Mouse (Mus musculus) adrenal gland, adult (tissue): ENCODE measurements at regions not wholly inside any gene's neighbourhood (a gene's known extent, or its start where the extent isn't known, plus 50 kb on each side); places are given as distances from the start of the nearest gene placed in this dataset.

Experiments
- DNase-seq, 2 experiments: peaks; one replicate each; pipeline ENCODE4 v3.0.0; 2022 to 2023; ENCODE audit warnings: low spot score in 1 of 2; ENCODE audit not compliant: inconsistent age in 2 of 2

DNA sequence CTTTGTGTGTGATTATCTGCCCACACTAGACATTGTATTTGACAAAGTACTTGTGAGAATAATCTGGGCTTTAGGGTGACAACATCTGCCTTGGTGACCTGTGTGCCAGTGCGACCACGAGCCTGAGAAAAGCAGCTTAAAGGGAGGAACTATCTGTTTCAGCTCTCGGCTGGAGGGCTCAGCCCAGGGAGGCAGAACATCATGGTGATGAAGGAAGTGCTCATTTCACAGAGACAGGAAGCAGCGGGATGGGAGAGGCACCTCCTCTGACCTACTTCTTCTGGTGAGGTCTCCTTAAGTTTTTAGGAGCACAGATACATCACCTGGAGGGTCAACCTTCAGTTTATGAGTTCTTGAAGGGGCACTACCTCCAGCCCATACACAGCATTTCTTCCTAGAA is 89.8 kb downstream of the Kif26a start:
- DNase-seq, result no peak

GRCm38 (mm10) chr12:112237061-112237490 is 91.1 kb downstream of the Kif26a start:
- DNase-seq, result no peak

DNA sequence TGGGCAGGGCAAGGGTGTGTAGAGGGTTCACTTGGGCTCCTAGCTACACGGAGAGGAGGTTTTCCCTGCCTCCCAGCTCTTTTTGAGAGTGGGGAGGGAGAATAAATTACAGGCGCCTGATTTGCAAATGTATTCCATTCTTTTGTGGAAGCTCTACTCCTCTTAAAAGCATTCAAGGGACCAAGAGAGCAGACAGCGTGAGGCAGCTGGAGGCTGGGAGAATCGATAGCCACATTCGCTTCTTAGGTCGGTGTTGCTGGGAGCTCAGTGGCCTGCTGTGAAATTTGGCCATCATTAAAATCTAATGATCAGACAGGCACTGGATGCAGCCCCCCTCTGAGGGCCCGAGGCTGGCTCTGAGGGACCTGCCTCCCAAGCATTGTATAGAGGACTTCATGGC is 92.8 kb downstream of the Kif26a start:
- no peak for DNase-seq

- no peak for DNase-seq
These were observed 95.7 kb downstream of the Kif26a start for GRCm38 (mm10) chr12:112241740-112242171.

DNA sequence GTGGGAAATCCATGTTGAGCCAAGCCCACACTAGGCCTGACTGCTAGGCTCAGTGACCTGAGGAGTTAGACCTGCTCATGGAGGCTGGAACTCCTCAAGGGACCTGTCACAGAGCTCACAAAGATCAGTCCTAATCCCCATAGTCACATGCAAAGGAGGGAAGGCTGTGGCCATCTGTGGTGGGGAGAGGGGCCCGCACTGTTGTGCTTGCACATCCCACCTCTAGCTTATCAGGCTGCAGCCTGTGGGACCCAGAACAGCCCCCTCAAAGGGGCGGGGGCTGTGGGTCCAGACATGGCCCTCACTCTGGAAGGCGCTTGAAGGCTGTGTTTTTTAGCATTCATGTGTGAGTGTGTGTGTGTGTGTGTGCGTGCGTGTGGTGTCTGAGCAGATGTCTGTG is 97.2 kb downstream of the Kif26a start:
- DNase-seq, result no peak

GRCm38 (mm10) chr12:112250894-112251293 is 104.9 kb downstream of the Kif26a start:
- no peak for DNase-seq

- no peak for DNase-seq
These were observed 107.5 kb downstream of the Kif26a start for GRCm38 (mm10) chr12:112253461-112253860.

DNA sequence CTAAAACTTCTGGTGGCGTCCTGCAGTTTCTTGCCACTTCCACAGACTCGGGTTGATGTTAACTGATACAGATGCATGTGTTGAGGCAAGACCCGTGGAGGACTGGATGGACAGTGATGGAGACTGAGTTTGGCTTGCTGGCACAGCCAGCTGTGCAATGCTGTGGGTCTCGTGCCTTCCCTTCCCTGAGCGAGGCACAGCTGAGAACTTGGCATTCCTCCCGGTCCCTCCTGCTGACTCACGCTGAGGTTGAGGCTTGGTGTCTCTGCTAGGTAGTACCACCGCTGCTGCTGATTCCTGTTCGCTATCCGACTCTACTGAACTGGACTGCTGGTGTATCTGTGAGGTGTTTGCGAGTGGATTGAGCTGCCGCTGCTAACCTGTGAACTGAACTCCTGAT is 109.2 kb downstream of the Kif26a start:
- peak; percentile 85 to 87 for DNase-seq

DNA sequence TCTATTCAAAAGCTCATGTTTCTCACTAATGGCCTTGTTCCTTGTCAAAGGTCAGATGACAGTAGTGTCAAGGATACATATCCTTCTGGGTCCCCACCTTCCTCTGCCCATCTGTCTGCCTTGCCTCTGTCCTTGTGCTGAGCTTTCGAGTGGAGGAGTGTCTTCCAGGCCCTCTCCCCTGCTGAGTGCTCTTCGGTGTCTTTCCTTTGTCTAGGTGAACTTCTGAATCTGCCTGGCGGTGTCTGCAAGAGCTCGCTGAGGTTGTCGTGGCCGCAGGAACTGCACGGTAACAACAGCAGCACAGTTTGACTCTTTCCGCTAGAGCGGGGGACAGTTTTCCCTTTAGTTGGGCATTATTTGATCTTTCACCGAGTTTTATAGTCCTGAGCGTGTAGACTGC is 111.7 kb downstream of the Kif26a start:
- no peak for DNase-seq

GRCm38 (mm10) chr12:112263283-112264056 is 117.5 kb downstream of the Kif26a start:
- peak in 1 of 2 experiments; percentile 57 for DNase-seq

GRCm38 (mm10) chr12:112264201-112264600 is 118.2 kb downstream of the Kif26a start:
- no peak for DNase-seq

GRCm38 (mm10) chr12:112265289-112265969 is 119.4 kb downstream of the Kif26a start:
- DNase-seq, result no peak

GRCm38 (mm10) chr12:112274026-112274425 is 128.0 kb downstream of the Kif26a start:
- peak in 1 of 2 experiments; percentile 57 for DNase-seq

- peak; percentile 65 to 77 for DNase-seq
These were observed 128.7 kb downstream of the Kif26a start for GRCm38 (mm10) chr12:112274756-112275155.

- DNase-seq, result peak; percentile 26 to 48
These were observed 130.6 kb downstream of the Kif26a start for GRCm38 (mm10) chr12:112276651-112277050.

GRCm38 (mm10) chr12:112277511-112277910 is 131.5 kb downstream of the Kif26a start:
- no peak for DNase-seq

- no peak for DNase-seq
These were observed 139.1 kb downstream of the Kif26a start for GRCm38 (mm10) chr12:112285096-112285495.

DNA sequence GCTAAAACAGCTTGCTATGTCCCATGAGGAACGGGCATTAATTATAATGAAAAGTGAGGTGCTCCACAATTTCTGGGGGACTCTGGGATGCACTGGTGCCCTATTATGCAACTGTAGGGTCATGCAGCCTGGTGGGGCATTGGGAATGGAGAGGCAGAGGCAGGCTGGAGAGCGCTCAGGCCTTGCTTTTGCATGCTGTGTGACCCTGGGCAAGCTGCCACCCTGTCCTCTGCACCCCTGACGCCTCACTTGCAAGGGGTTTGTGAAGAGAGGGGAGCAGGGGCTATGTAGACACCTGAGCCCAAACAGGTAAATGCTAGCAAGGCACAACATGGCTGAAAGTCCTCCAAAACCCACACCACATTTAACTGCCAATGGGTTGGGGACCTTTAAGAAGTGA is 142.8 kb downstream of the Kif26a start:
- DNase-seq, result peak; percentile 35 to 78

- peak in 1 of 2 experiments; percentile 49 for DNase-seq
These were observed 144.3 kb downstream of the Kif26a start for GRCm38 (mm10) chr12:112290299-112290698.

- no peak for DNase-seq
These were observed 145.9 kb downstream of the Kif26a start for GRCm38 (mm10) chr12:112291748-112292561.

GRCm38 (mm10) chr12:112293105-112293504 is 147.1 kb downstream of the Kif26a start:
- DNase-seq, result no peak
